11 mouse cellular contexts compared by ENCODE assay signal in genomic region chr12:3609747-3610146, GRCm38 (mm10). TPM values are rescaled to one million over a fixed set of nuclear protein-coding genes. Genes with fewer than 3 reads are reported as not detected.
A peak's percentile ranks its signal among the peaks of the same experiment; 100 is the strongest.
DNase-seq lines count a peak whose midpoint lies in the region; ATAC-seq and TF ChIP-seq lines count a peak whose summit lies in the region.
"Had no signal": no experiment of that assay in that cellular context is flagged by ENCODE, and none has a peak within 500 bp of the region (broad histone marks: within the 10 kb centered on the region; RNA-seq: fewer than 3 reads in every experiment).

No protein-coding gene starts in this region.

- peak; percentile 74 for TF ChIP-seq CTCF in layer of hippocampus, adult 2 months (conservative IDR thresholded peaks at IDR 0.05)

- no peak overlapping the region for H3K27ac ChIP-seq in layer of hippocampus, adult 2 months
- H3K27ac ChIP-seq: hindbrain, embryonic 12.5 days; limb, embryonic 10.5 days had no signal

- ATAC-seq in inflammation-experienced regulatory T-cells, adult 6 months: no peak
- ATAC-seq: forebrain, embryonic 16.5 days had no signal

- no peak overlapping the region for H3K4me3 ChIP-seq in layer of hippocampus, adult 2 months
- H3K4me3 ChIP-seq: hindbrain, embryonic 12.5 days; limb, embryonic 10.5 days had no signal

- intact Hi-C loops in left cerebral cortex, postnatal 25 days (cut with DNase I): no loop called here

- DNase-seq in adrenal gland, postnatal 10 days: peak; percentile 13
- DNase-seq in adrenal gland, adult 8-10 months: no peak
- DNase-seq in layer of hippocampus, adult 2 months (ENCODE audit: low spot score in 2 of 2): no peak
- no peak for DNase-seq in layer of hippocampus, postnatal 14 days (ENCODE audit: low spot score in 2 of 2)
- DNase-seq in R1 (ENCODE audit: low read depth, low spot score): peak; percentile 64
- peak; percentile 21 for DNase-seq in mesoderm, embryonic 11.5 days (ENCODE audit: low read depth, low spot score)
- DNase-seq in left cerebral cortex, postnatal 25 days (ENCODE audit: low spot score in 2 of 2): no peak

RNA-seq across cellular contexts. Expression of gene Dtnb, which starts 37.6 kb away (rescaled TPM):
- 10 to 100 TPM; 23.8 to 25.3 TPM for total RNA-seq in adrenal gland, postnatal 10 days (2021)
- total RNA-seq in adrenal gland, adult 8-10 months (2022): 10 to 100 TPM; 32.0 to 75.4 (median 44.4) TPM
- 100 to 1,000 TPM; 127 to 129 TPM for total RNA-seq in layer of hippocampus, adult 2 months (2021)
- total RNA-seq in layer of hippocampus, postnatal 14 days (2021): 100 to 1,000 TPM in 1 of 2 experiments, 10 to 100 TPM in 1; 98.7 to 116 TPM
- 100 to 1,000 TPM; 105 to 112 TPM for total RNA-seq in left cerebral cortex, postnatal 25 days (2021)
- 10 to 100 TPM; 16.7 to 34.2 (median 33.7) TPM for polyA plus RNA-seq in inflammation-experienced regulatory T-cells, adult 6 months (2017; shearing (Covaris generic))

Comparison
In these comparisons a context has a peak if more than half of its experiments do, and no peak if none do; other contexts are left out.
1. DNase-seq: peak in adrenal gland, postnatal 10 days (single experiment), R1 (single experiment) and mesoderm, embryonic 11.5 days (single experiment); none in adrenal gland, adult 8-10 months (single experiment), layer of hippocampus, adult 2 months (0 of 2), layer of hippocampus, postnatal 14 days (0 of 2) and left cerebral cortex, postnatal 25 days (0 of 2).